In genomic region chr2:14130641-14131339, GRCm38 (mm10) we compare ENCODE assay signal across 11 mouse cellular contexts. TPM values are rescaled to one million over a fixed set of nuclear protein-coding genes. Genes with fewer than 3 reads are reported as not detected.
A peak's percentile ranks its signal among the peaks of the same experiment; 100 is the strongest.
DNase-seq lines count a peak whose midpoint lies in the region; ATAC-seq lines count a peak whose summit lies in the region.
"Had no signal": no experiment of that assay in that cellular context is flagged by ENCODE, and none has a peak within 500 bp of the region (broad histone marks: within the 10 kb centered on the region; RNA-seq: fewer than 3 reads in every experiment).

No protein-coding gene starts in this region.

- no peak overlapping the region for H3K9ac ChIP-seq in heart, embryonic 11.5 days (ENCODE audit: low read depth, low read length)
- H3K9ac ChIP-seq in intestine, embryonic 15.5 days, result no peak overlapping the region
- H3K9ac ChIP-seq: midbrain, embryonic 13.5 days had no signal

- ATAC-seq in heart, embryonic 11.5 days (replicated peaks; ENCODE audit: insufficient number of reproducible peaks, low FRiP score, low TSS enrichment), result no peak
- peak; percentile 87 for ATAC-seq in intestine, embryonic 15.5 days
- ATAC-seq in erythroblast, adult 5-6 weeks (replicated peaks; ENCODE audit: low FRiP score, poor library complexity, severe bottlenecking), result no peak
- ATAC-seq: midbrain, embryonic 13.5 days had no signal

- H3K9me3 ChIP-seq in heart, embryonic 11.5 days (replicated peaks; ENCODE audit: control insufficient read depth, low read length), result no peaks in the 10 kb centered on the region
- no peaks in the 10 kb centered on the region for H3K9me3 ChIP-seq in intestine, embryonic 15.5 days
- H3K9me3 ChIP-seq: forebrain, embryonic 10.5 days; midbrain, embryonic 13.5 days had no signal

- H3K27me3 ChIP-seq in heart, embryonic 11.5 days (ENCODE audit: control insufficient read depth, insufficient read depth, low read length), result no peaks in the 10 kb centered on the region
- H3K27me3 ChIP-seq in intestine, embryonic 15.5 days (replicated peaks), result no peaks in the 10 kb centered on the region
- H3K27me3 ChIP-seq: midbrain, embryonic 13.5 days had no signal

- no peaks in the 10 kb centered on the region; the same call in 1 of the 2 replicates for H3K36me3 ChIP-seq in heart, embryonic 11.5 days (ENCODE audit: control insufficient read depth, insufficient read depth, low read length)
- H3K36me3 ChIP-seq in intestine, embryonic 15.5 days, result 0 out of 2 replicates have a peak, but pooled peaks cover 5% of the 10 kb centered on the region

- peak; percentile 73 for DNase-seq in heart, adult 11 months
- peak; percentile 12 to 25 for DNase-seq in CD8-positive naive resting alpha-beta T cell, adult 2 months (ENCODE audit: low read depth in 2 of 2, low spot score in 2 of 2)
- DNase-seq in naive thymus-derived CD4-positive, alpha-beta T cell, adult 2 months (ENCODE audit: low read depth), result peak; percentile 66
- DNase-seq in frontal cortex, postnatal 36 days (ENCODE audit: low spot score in 2 of 2), result no peak
- DNase-seq in adrenal gland, adult 18-20 months (ENCODE audit: low spot score in 2 of 2), result no peak
- DNase-seq: kidney, adult 9 months had no signal

- no peak overlapping the region for H3K4me2 ChIP-seq in heart, embryonic 11.5 days
- no peak overlapping the region for H3K4me2 ChIP-seq in intestine, embryonic 15.5 days (replicated peaks)
- H3K4me2 ChIP-seq: midbrain, embryonic 13.5 days had no signal

- H3K4me3 ChIP-seq in heart, embryonic 11.5 days (ENCODE audit: low read depth, low read length), result no peak overlapping the region
- H3K4me3 ChIP-seq in intestine, embryonic 15.5 days (replicated peaks), result no peak overlapping the region
- H3K4me3 ChIP-seq: forebrain, embryonic 10.5 days; midbrain, embryonic 13.5 days had no signal

- 88% methylated on average over 12 of the region's 12 CpGs for WGBS in heart, embryonic 11.5 days (ENCODE audit: insufficient replicate concordance)
- WGBS in intestine, embryonic 15.5 days, result 54% methylated on average over 12 of the region's 12 CpGs

- H3K4me1 ChIP-seq in heart, embryonic 11.5 days (ENCODE audit: control insufficient read depth, insufficient read depth, low read length), result no peaks in the 10 kb centered on the region
- H3K4me1 ChIP-seq in intestine, embryonic 15.5 days (replicated peaks), result no peaks in the 10 kb centered on the region
- H3K4me1 ChIP-seq: midbrain, embryonic 13.5 days had no signal

- H3K27ac ChIP-seq in heart, embryonic 11.5 days (ENCODE audit: low read depth, low read length), result no peak overlapping the region
- 0 out of 2 replicates have a peak overlapping the region, but pooled peaks have one; percentile 32 for H3K27ac ChIP-seq in intestine, embryonic 15.5 days
- H3K27ac ChIP-seq: forebrain, embryonic 10.5 days; midbrain, embryonic 13.5 days had no signal

RNA-seq across cellular contexts. Expression of gene Tmem236, which starts 43.5 kb away (rescaled TPM):
- polyA plus RNA-seq in heart, embryonic 11.5 days (2014; fragmentation: Nextera tagmentation; extraction: Ambion mirVana), result 0.07 TPM in 1 of 2 replicates, not detected in the other
- polyA plus RNA-seq in intestine, embryonic 15.5 days (2015; fragmentation: Nextera tagmentation; extraction: Ambion mirVana), result 15.4 and 18.5 TPM in 2 replicates
- total RNA-seq in erythroblast, adult 5-6 weeks (2015; ENCODE audit: low replicate concordance), result not detected in 2 replicates
- total RNA-seq in erythroblast, adult 5-6 weeks (2017; ENCODE audit: low replicate concordance), result 0.56 and 0.60 TPM in 2 replicates
- not detected for total RNA-seq in adrenal gland, adult 18-20 months (2021)
- polyA plus RNA-seq: forebrain, embryonic 10.5 days; midbrain, embryonic 13.5 days had no signal

RNA-seq across cellular contexts. Expression of gene Stam, which starts 56.9 kb away (rescaled TPM):
- 63.3 and 76.9 TPM in 2 replicates for polyA plus RNA-seq in heart, embryonic 11.5 days (2014; fragmentation: Nextera tagmentation; extraction: Ambion mirVana)
- 55.4 and 61.0 TPM in 2 replicates for polyA plus RNA-seq in intestine, embryonic 15.5 days (2015; fragmentation: Nextera tagmentation; extraction: Ambion mirVana)
- total RNA-seq in erythroblast, adult 5-6 weeks (2015; ENCODE audit: low replicate concordance), result 33.2 and 36.2 TPM in 2 replicates
- 36.7 and 48.5 TPM in 2 replicates for total RNA-seq in erythroblast, adult 5-6 weeks (2017; ENCODE audit: low replicate concordance)
- 10 to 100 TPM; 49.0 to 56.1 TPM for total RNA-seq in adrenal gland, adult 18-20 months (2021)

Comparison
In these comparisons a context has a peak if more than half of its experiments do, and no peak if none do; other contexts are left out.
1. DNase-seq: peak in heart, adult 11 months (single experiment), CD8-positive naive resting alpha-beta T cell, adult 2 months (2 of 2) and naive thymus-derived CD4-positive, alpha-beta T cell, adult 2 months (single experiment); none in frontal cortex, postnatal 36 days (0 of 2) and adrenal gland, adult 18-20 months (0 of 2).